Mouse (Mus musculus) embryonic facial prominence, embryonic 13.5 days (tissue): ENCODE measurements around the gene Epha4. TPM values are rescaled to one million over a fixed set of nuclear protein-coding genes. Genes with fewer than 3 reads are reported as not detected.
A peak's percentile ranks its signal among the peaks of the same experiment; 100 is the strongest.

Experiments
- ATAC-seq: fragments of 200-750 bp; cut with Nextera tagmentation; 2 replicates; pipeline ENCODE4 v1.8.0; 2017; ENCODE audit warnings: low read depth; ENCODE audit not compliant: insufficient number of reproducible peaks, insufficient read depth, low FRiP score, low TSS enrichment
- H3K27ac ChIP-seq: fragments of 300-500 bp; sonication (generic); 2 replicates; pipeline ENCODE4 v1.5.1; 2015; ENCODE audit warnings: moderate library complexity, mild to moderate bottlenecking, inconsistent platforms
- H3K27me3 ChIP-seq: fragments of 300-500 bp; sonication (generic); 2 replicates; pipeline ENCODE4 v1.6.1; 2015; ENCODE audit warnings: mild to moderate bottlenecking, inconsistent platforms
- H3K36me3 ChIP-seq: fragments of 300-500 bp; sonication (generic); 2 replicates; pipeline ENCODE4 v1.6.1; 2015; ENCODE audit warnings: mild to moderate bottlenecking, inconsistent platforms
- H3K4me1 ChIP-seq: fragments of 300-500 bp; sonication (generic); 2 replicates; pipeline ENCODE4 v1.6.1; 2015; ENCODE audit warnings: inconsistent platforms
- H3K4me2 ChIP-seq: fragments of 300-500 bp; sonication (generic); 2 replicates; pipeline ENCODE4 v1.6.1; 2015; ENCODE audit warnings: moderate library complexity, mild to moderate bottlenecking, inconsistent platforms
- H3K4me3 ChIP-seq: fragments of 300-500 bp; sonication (generic); 2 replicates; pipeline ENCODE4 v1.5.1; 2015; ENCODE audit warnings: mild to moderate bottlenecking, inconsistent platforms
- H3K9ac ChIP-seq: fragments of 300-500 bp; sonication (generic); 2 replicates; pipeline ENCODE4 v1.6.1; 2015; ENCODE audit warnings: mild to moderate bottlenecking, inconsistent platforms
- H3K9me3 ChIP-seq: fragments of 300-500 bp; sonication (generic); 2 replicates; pipeline ENCODE4 v1.6.1; 2016; ENCODE audit warnings: inconsistent platforms
- WGBS: fragments of 180-500 bp; shearing (Covaris S2); methylation state at CpG from one replicate; pipeline ENCODE4 v1.1.7; 2015; ENCODE audit warnings: mixed read lengths; 5-methylcytosine and 5-hydroxymethylcytosine counted together
- polyA plus RNA-seq: library from polyadenylated mRNA; unstranded; fragments of >200 nt; fragmentation: Nextera tagmentation; extraction: Ambion mirVana; gene quantifications from 2 replicates; pipeline ENCODE4 v1.2.1, GENCODE M21; 2015

The Epha4 gene
- polyA plus RNA-seq, 1 experiment from 2014 or later = 65.9 TPM

- 19% methylated on average over 7 of the region's 7 CpGs for WGBS
- Histone ChIP-seq H3K27me3 (no peaks in the 10 kb centered on the region), H3K36me3 (peaks cover 13% of the 10 kb centered on the region), H3K4me2 (peak overlapping the region; percentile 43), H3K9ac (no peak overlapping the region), H3K4me1 (peaks cover 66% of the 10 kb centered on the region), H3K27ac (no peak overlapping the region; the same call in 1 of the 2 replicates), H3K9me3 (no peaks in the 10 kb centered on the region), H3K4me3 (no peak overlapping the region)
- ATAC-seq = no peak
Measured at GRCm38 (mm10) chr1:77495790-77496158, 19.1 kb downstream of the Epha4 start.

GRCm38 (mm10) chr1:77495030-77495789, 19.7 kb downstream of the Epha4 start:
- WGBS = 30% methylated on average over 10 of the region's 10 CpGs
- peaks cover 68% of the 10 kb centered on the region for H3K4me1 ChIP-seq
- H3K4me3 ChIP-seq = no peak overlapping the region
- no peak overlapping the region for H3K9ac ChIP-seq
- no peak for ATAC-seq
- H3K27me3 ChIP-seq = no peaks in the 10 kb centered on the region
- no peak overlapping the region for H3K27ac ChIP-seq
- no peaks in the 10 kb centered on the region for H3K9me3 ChIP-seq
- peak overlapping the region; percentile 43 for H3K4me2 ChIP-seq
- peaks cover 9% of the 10 kb centered on the region for H3K36me3 ChIP-seq

- WGBS = 52% methylated on average over 10 of the region's 10 CpGs
- ATAC-seq = no peak
- Histone ChIP-seq H3K27ac (no peak overlapping the region), H3K36me3 (no peaks in the 10 kb centered on the region), H3K4me3 (no peak overlapping the region), H3K4me2 (no peak overlapping the region), H3K9ac (no peak overlapping the region), H3K4me1 (peaks cover 58% of the 10 kb centered on the region), H3K27me3 (no peaks in the 10 kb centered on the region), H3K9me3 (no peaks in the 10 kb centered on the region)
Measured at GRCm38 (mm10) chr1:77493841-77494635, 20.9 kb downstream of the Epha4 start.

GRCm38 (mm10) chr1:77490166-77490565, 24.7 kb downstream of the Epha4 start:
- 89% methylated on average over 6 of the region's 6 CpGs for WGBS
- Histone ChIP-seq H3K36me3 (peaks cover 7% of the 10 kb centered on the region; the same call in 1 of the 2 replicates), H3K27me3 (no peaks in the 10 kb centered on the region), H3K4me3 (no peak overlapping the region), H3K9ac (no peak overlapping the region), H3K27ac (no peak overlapping the region), H3K9me3 (no peaks in the 10 kb centered on the region), H3K4me1 (peaks cover 33% of the 10 kb centered on the region), H3K4me2 (no peak overlapping the region)
- no peak for ATAC-seq

- WGBS = 62% methylated on average over 7 of the region's 7 CpGs
- H3K36me3 ChIP-seq = peaks cover 7% of the 10 kb centered on the region; the same call in 1 of the 2 replicates
- no peak overlapping the region for H3K27ac ChIP-seq
- H3K27me3 ChIP-seq = no peaks in the 10 kb centered on the region
- H3K4me1 ChIP-seq = peaks cover 34% of the 10 kb centered on the region
- H3K9ac ChIP-seq = no peak overlapping the region
- no peak overlapping the region for H3K4me3 ChIP-seq
- no peaks in the 10 kb centered on the region for H3K9me3 ChIP-seq
- H3K4me2 ChIP-seq = no peak overlapping the region
- no peak for ATAC-seq
Measured at GRCm38 (mm10) chr1:77489387-77489786, 25.5 kb downstream of the Epha4 start.

- H3K9ac ChIP-seq = no peak overlapping the region
- no peak overlapping the region for H3K4me2 ChIP-seq
- H3K36me3 ChIP-seq = peaks cover 7% of the 10 kb centered on the region; the same call in 1 of the 2 replicates
- no peak overlapping the region for H3K27ac ChIP-seq
- no peaks in the 10 kb centered on the region for H3K9me3 ChIP-seq
- H3K4me1 ChIP-seq = peaks cover 27% of the 10 kb centered on the region
- no peak for ATAC-seq
- H3K4me3 ChIP-seq = no peak overlapping the region
- H3K27me3 ChIP-seq = no peaks in the 10 kb centered on the region
- WGBS = 80% methylated on average over 13 of the region's 13 CpGs
Measured at GRCm38 (mm10) chr1:77487856-77488462, 26.9 kb downstream of the Epha4 start.

- Histone ChIP-seq H3K4me3 (no peak overlapping the region), H3K27ac (no peak overlapping the region), H3K9me3 (no peaks in the 10 kb centered on the region), H3K27me3 (no peaks in the 10 kb centered on the region), H3K4me2 (no peak overlapping the region), H3K9ac (no peak overlapping the region), H3K36me3 (peaks cover 7% of the 10 kb centered on the region; the same call in 1 of the 2 replicates), H3K4me1 (peaks cover 11% of the 10 kb centered on the region; the same call in 1 of the 2 replicates)
- 85% methylated on average over 6 of the region's 6 CpGs for WGBS
- no peak for ATAC-seq
Measured at GRCm38 (mm10) chr1:77484766-77485596, 29.9 kb downstream of the Epha4 start.

GRCm38 (mm10) chr1:77475808-77476413, 39.0 kb downstream of the Epha4 start:
- Histone ChIP-seq H3K27me3 (no peaks in the 10 kb centered on the region), H3K4me1 (peaks cover 17% of the 10 kb centered on the region), H3K36me3 (no peaks in the 10 kb centered on the region), H3K9ac (no peak overlapping the region), H3K4me2 (no peak overlapping the region), H3K27ac (no peak overlapping the region), H3K4me3 (no peak overlapping the region), H3K9me3 (no peaks in the 10 kb centered on the region)
- WGBS = 84% methylated on average over 3 of the region's 3 CpGs
- no peak for ATAC-seq

- ATAC-seq = no peak
- Histone ChIP-seq H3K27me3 (no peaks in the 10 kb centered on the region), H3K4me2 (no peak overlapping the region), H3K4me1 (peaks cover 29% of the 10 kb centered on the region), H3K9me3 (no peaks in the 10 kb centered on the region), H3K36me3 (no peaks in the 10 kb centered on the region), H3K27ac (no peak overlapping the region), H3K4me3 (no peak overlapping the region), H3K9ac (no peak overlapping the region)
- WGBS = 50% methylated on average over 12 of the region's 12 CpGs
Measured at GRCm38 (mm10) chr1:77473446-77474376, 41.2 kb downstream of the Epha4 start.

GRCm38 (mm10) chr1:77472566-77472965, 42.3 kb downstream of the Epha4 start:
- H3K4me3 ChIP-seq = no peak overlapping the region
- no peak for ATAC-seq
- H3K27me3 ChIP-seq = no peaks in the 10 kb centered on the region
- 79% methylated on average over 2 of the region's 2 CpGs for WGBS
- no peaks in the 10 kb centered on the region for H3K9me3 ChIP-seq
- H3K27ac ChIP-seq = no peak overlapping the region
- H3K9ac ChIP-seq = no peak overlapping the region
- H3K4me2 ChIP-seq = no peak overlapping the region
- peaks cover 29% of the 10 kb centered on the region for H3K4me1 ChIP-seq
- no peaks in the 10 kb centered on the region for H3K36me3 ChIP-seq
